Mouse (Mus musculus): ENCODE measurements around the gene Hoxb7. TPM values are rescaled to one million over a fixed set of nuclear protein-coding genes. Genes with fewer than 3 reads are reported as not detected.

The Hoxb7 gene
- polyA plus RNA-seq, 2 experiments = 2.7 to 4.4 TPM

DNA sequence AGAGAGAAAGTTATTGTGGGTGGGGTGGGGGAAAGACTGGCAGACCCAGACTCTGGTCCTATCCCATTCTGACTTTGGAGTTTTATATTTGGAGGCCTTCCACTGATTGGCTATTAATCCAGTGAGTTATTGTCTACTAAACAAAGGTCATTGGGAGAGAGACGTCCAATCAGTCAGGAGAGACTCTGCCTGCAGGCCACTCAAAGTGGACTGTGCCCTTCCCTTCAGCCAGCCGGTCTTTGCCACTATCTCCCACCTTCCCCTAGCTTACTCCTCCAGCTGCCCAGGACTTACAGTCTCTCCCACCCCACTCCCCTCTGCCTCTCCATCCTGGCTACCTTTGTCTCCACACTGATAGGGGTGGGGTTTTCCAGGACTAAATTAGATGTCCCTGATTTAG is 50.2 kb downstream of the Hoxb7 start:
- Histone ChIP-seq H3K27me3 (ENCODE audit: control insufficient read depth, insufficient read depth, low read length) (peaks cover 100% of the 10 kb centered on the region), H3K36me3 (ENCODE audit: control insufficient read depth, insufficient read depth, low read length) (no peaks in the 10 kb centered on the region), H3K9me3 (ENCODE audit: control insufficient read depth, low read length) (no peaks in the 10 kb centered on the region), H3K9ac (ENCODE audit: low read depth, low read length, severe bottlenecking) (no peak overlapping the region), H3K4me1 (ENCODE audit: control insufficient read depth, insufficient read depth, low read length) (no peaks in the 10 kb centered on the region), H3K27ac (replicated peaks; ENCODE audit: low read depth, low read length) (no peak overlapping the region), H3K4me2 (replicated peaks; ENCODE audit: low read depth, low read length, severe bottlenecking) (no peak overlapping the region), H3K4me3 (replicated peaks; ENCODE audit: low read length) (no peak overlapping the region)
- 10% methylated on average over 2 of the region's 2 CpGs for WGBS
- TF ChIP-seq POLR2A (IDR thresholded peaks at IDR 0.05; ENCODE audit: borderline replicate concordance, extremely low read depth, insufficient read depth, insufficient read length) = no peak
- no peak for DNase-seq (ENCODE audit: low spot score)
- no peak for ATAC-seq (ENCODE audit: low FRiP score, low read depth)

DNA sequence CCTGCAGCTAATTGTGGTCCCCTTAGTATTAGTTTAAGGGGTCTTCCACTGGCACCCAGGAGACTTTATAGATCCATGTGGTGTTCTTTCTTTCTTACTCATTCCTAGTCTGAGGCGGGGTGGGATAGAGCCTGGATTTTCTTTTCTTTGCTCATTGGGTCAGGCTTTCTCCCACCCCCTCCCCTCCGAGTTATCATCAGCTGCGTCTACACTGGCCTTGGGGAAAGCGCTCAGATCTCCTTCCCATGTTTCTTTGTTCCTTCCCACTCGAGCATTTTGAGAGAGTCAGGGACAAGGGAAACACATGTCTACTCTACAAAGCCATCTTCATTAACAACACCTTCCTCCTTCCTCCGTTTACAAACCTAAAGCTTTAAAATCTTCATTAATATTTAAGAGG is 50.6 kb downstream of the Hoxb7 start:
- Histone ChIP-seq H3K27me3 (ENCODE audit: control insufficient read depth, insufficient read depth, low read length) (peaks cover 100% of the 10 kb centered on the region), H3K36me3 (ENCODE audit: control insufficient read depth, insufficient read depth, low read length) (no peaks in the 10 kb centered on the region), H3K9ac (ENCODE audit: low read depth, low read length, severe bottlenecking) (no peak overlapping the region), H3K4me3 (replicated peaks; ENCODE audit: low read length) (no peak overlapping the region), H3K4me2 (replicated peaks; ENCODE audit: low read depth, low read length, severe bottlenecking) (no peak overlapping the region), H3K9me3 (ENCODE audit: control insufficient read depth, low read length) (no peaks in the 10 kb centered on the region), H3K4me1 (ENCODE audit: control insufficient read depth, insufficient read depth, low read length) (no peaks in the 10 kb centered on the region), H3K27ac (replicated peaks; ENCODE audit: low read depth, low read length) (no peak overlapping the region)
- TF ChIP-seq POLR2A (IDR thresholded peaks at IDR 0.05; ENCODE audit: borderline replicate concordance, extremely low read depth, insufficient read depth, insufficient read length) = no peak
- WGBS = 21% methylated on average over 6 of the region's 6 CpGs
- no peak for ATAC-seq (ENCODE audit: low FRiP score, low read depth)
- no peak for DNase-seq (ENCODE audit: low spot score)

DNA sequence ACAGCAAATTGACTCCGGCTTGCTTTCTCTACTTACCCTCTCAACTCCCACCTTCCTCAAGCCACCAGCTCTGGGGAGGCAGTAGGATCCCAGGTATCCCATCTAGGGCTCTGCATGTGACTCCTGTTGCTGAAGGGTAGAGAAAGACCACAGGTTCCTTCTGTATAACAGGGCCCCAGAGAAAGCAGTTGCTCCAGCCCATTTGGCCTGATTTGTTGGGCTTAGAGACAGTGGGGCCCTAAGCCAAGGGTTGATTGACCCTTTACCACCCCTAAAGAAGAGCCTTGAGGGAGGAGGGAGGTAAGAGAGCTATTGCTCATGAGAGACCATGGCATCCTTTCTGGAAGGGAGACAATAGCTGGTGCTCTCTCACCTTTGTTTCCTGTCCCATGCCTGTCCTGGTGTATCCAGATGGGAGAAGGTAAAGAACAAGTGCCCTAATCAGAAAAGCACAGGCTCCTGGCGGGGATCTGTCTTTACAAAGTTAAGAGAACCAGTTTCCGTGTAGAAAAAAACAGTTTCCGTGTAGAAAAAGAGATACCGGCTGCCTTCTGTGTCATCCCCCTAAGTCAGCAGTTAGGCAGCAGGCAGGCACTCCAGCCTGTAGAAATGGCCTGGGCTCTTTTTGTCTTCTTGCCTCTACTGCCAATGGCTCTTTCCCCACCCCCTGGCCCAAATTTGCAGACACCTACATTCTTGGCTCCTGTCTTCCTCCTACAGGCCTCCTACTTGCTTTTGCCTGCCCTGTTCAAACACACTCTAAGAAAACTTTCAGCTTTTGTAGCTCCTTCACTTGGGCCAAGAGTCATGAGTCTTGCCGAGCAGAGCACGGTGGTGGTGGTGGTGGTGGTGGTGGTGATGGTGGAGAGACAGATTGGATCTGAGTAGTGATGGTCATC is 52.8 kb downstream of the Hoxb7 start:
- DNase-seq (ENCODE audit: low spot score) (no peak), ATAC-seq (ENCODE audit: low FRiP score, low read depth) (no peak)
- H3K27me3 ChIP-seq (ENCODE audit: control insufficient read depth, insufficient read depth, low read length) = peaks cover 100% of the 10 kb centered on the region
- no peaks in the 10 kb centered on the region for H3K9me3 ChIP-seq (ENCODE audit: control insufficient read depth, low read length)
- no peaks in the 10 kb centered on the region for H3K36me3 ChIP-seq (ENCODE audit: control insufficient read depth, insufficient read depth, low read length)
- H3K4me2 ChIP-seq (replicated peaks; ENCODE audit: low read depth, low read length, severe bottlenecking) = no peak overlapping the region
- no peak overlapping the region for H3K9ac ChIP-seq (ENCODE audit: low read depth, low read length, severe bottlenecking)
- H3K4me3 ChIP-seq (replicated peaks; ENCODE audit: low read length) = no peak overlapping the region
- H3K27ac ChIP-seq (replicated peaks; ENCODE audit: low read depth, low read length) = no peak overlapping the region
- TF ChIP-seq POLR2A (IDR thresholded peaks at IDR 0.05; ENCODE audit: borderline replicate concordance, extremely low read depth, insufficient read depth, insufficient read length) = no peak
- H3K4me1 ChIP-seq (ENCODE audit: control insufficient read depth, insufficient read depth, low read length) = no peaks in the 10 kb centered on the region
- WGBS = 29% methylated on average over 7 of the region's 7 CpGs

MicroRNAs within 50 kb of the gene (microRNA counts, 519-probe panel; counts per million panel counts)
- microRNA mmu-miR-10a (3,326 counts per million, percentile 64 among the panel's probes with 10 or more counts), microRNA mmu-miR-196a (3,851 counts per million, percentile 79 among the panel's probes with 10 or more counts)

Small RNAs within 50 kb of the gene (microRNA-seq; reads per million reads assigned to microRNA genes)
- gene Mir10a (3,613 reads per million, percentile 85 among the genes with 10 or more reads in this experiment), gene Mir196a-1 (8.7 reads per million, percentile 20 among the genes with 10 or more reads in this experiment)

Other genes starting within 250 kb of the Hoxb7 start
- 68.9 and 72.6 TPM in 2 replicates for gene Ube2z, start 221.2 kb upstream of the Hoxb7 start, polyA plus RNA-seq (2012; rRNA removed)
- 40.9 and 41.3 TPM in 2 replicates for gene Ube2z, start 221.2 kb upstream of the Hoxb7 start, polyA plus RNA-seq (2014; fragmentation: Nextera tagmentation; extraction: Ambion mirVana)
- 265 and 369 TPM in 2 replicates for gene Atp5g1, start 211.0 kb upstream of the Hoxb7 start, polyA plus RNA-seq (2012; rRNA removed)
- gene Atp5g1, start 211.0 kb upstream of the Hoxb7 start, polyA plus RNA-seq (2014; fragmentation: Nextera tagmentation; extraction: Ambion mirVana) = 678 and 741 TPM in 2 replicates
- not detected in 2 replicates for gene Calcoco2, start 174.7 kb upstream of the Hoxb7 start, polyA plus RNA-seq (2012; rRNA removed)
- gene Calcoco2, start 174.7 kb upstream of the Hoxb7 start, polyA plus RNA-seq (2014; fragmentation: Nextera tagmentation; extraction: Ambion mirVana) = not detected in 2 replicates
- 0.04 and 0.05 TPM in 2 replicates for gene Ttll6, start 152.8 kb upstream of the Hoxb7 start, polyA plus RNA-seq (2012; rRNA removed)
- not detected in 2 replicates for gene Ttll6, start 152.8 kb upstream of the Hoxb7 start, polyA plus RNA-seq (2014; fragmentation: Nextera tagmentation; extraction: Ambion mirVana)
- not detected in 2 replicates for gene Hoxb13, start 92.3 kb upstream of the Hoxb7 start, polyA plus RNA-seq (2012; rRNA removed)
- gene Hoxb13, start 92.3 kb upstream of the Hoxb7 start, polyA plus RNA-seq (2014; fragmentation: Nextera tagmentation; extraction: Ambion mirVana) = not detected in 2 replicates
- gene Hoxb9, start 15.2 kb upstream of the Hoxb7 start, polyA plus RNA-seq (2012; rRNA removed) = 3.2 and 4.4 TPM in 2 replicates
- gene Hoxb9, start 15.2 kb upstream of the Hoxb7 start, polyA plus RNA-seq (2014; fragmentation: Nextera tagmentation; extraction: Ambion mirVana) = 1.1 and 1.2 TPM in 2 replicates
- 2.1 and 2.3 TPM in 2 replicates for gene Hoxb8, start 4.7 kb upstream of the Hoxb7 start, polyA plus RNA-seq (2012; rRNA removed)
- gene Hoxb8, start 4.7 kb upstream of the Hoxb7 start, polyA plus RNA-seq (2014; fragmentation: Nextera tagmentation; extraction: Ambion mirVana) = 0.10 and 0.43 TPM in 2 replicates
- gene Hoxb6, start 5.9 kb downstream of the Hoxb7 start, polyA plus RNA-seq (2012; rRNA removed) = 2.2 and 2.8 TPM in 2 replicates
- 0.30 and 0.61 TPM in 2 replicates for gene Hoxb6, start 5.9 kb downstream of the Hoxb7 start, polyA plus RNA-seq (2014; fragmentation: Nextera tagmentation; extraction: Ambion mirVana)
- 1.8 TPM in 2 replicates for gene Hoxb5, start 16.7 kb downstream of the Hoxb7 start, polyA plus RNA-seq (2012; rRNA removed)
- gene Hoxb5, start 16.7 kb downstream of the Hoxb7 start, polyA plus RNA-seq (2014; fragmentation: Nextera tagmentation; extraction: Ambion mirVana) = 0.51 and 0.85 TPM in 2 replicates
- 2.3 and 2.5 TPM in 2 replicates for gene Hoxb4, start 31.6 kb downstream of the Hoxb7 start, polyA plus RNA-seq (2012; rRNA removed)
- gene Hoxb4, start 31.6 kb downstream of the Hoxb7 start, polyA plus RNA-seq (2014; fragmentation: Nextera tagmentation; extraction: Ambion mirVana) = 0.17 and 0.28 TPM in 2 replicates
- 4.9 and 5.4 TPM in 2 replicates for gene Hoxb3, start 36.7 kb downstream of the Hoxb7 start, polyA plus RNA-seq (2012; rRNA removed)
- 0.18 and 0.69 TPM in 2 replicates for gene Hoxb3, start 36.7 kb downstream of the Hoxb7 start, polyA plus RNA-seq (2014; fragmentation: Nextera tagmentation; extraction: Ambion mirVana)
- 9.6 and 9.9 TPM in 2 replicates for gene Hoxb2, start 63.9 kb downstream of the Hoxb7 start, polyA plus RNA-seq (2012; rRNA removed)
- 4.2 and 5.8 TPM in 2 replicates for gene Hoxb2, start 63.9 kb downstream of the Hoxb7 start, polyA plus RNA-seq (2014; fragmentation: Nextera tagmentation; extraction: Ambion mirVana)
- gene Hoxb1, start 79.1 kb downstream of the Hoxb7 start, polyA plus RNA-seq (2012; rRNA removed) = 0.11 TPM in 1 of 2 replicates, not detected in the other
- gene Hoxb1, start 79.1 kb downstream of the Hoxb7 start, polyA plus RNA-seq (2014; fragmentation: Nextera tagmentation; extraction: Ambion mirVana) = not detected in 2 replicates
- 0.67 and 0.81 TPM in 2 replicates for gene Skap1, start 178.0 kb downstream of the Hoxb7 start, polyA plus RNA-seq (2012; rRNA removed)
- 1.9 and 2.1 TPM in 2 replicates for gene Skap1, start 178.0 kb downstream of the Hoxb7 start, polyA plus RNA-seq (2014; fragmentation: Nextera tagmentation; extraction: Ambion mirVana)